Comparison of ENCODE assay signal across 8 mouse cellular contexts in genomic region chr6:115814104-115814503, GRCm38 (mm10). TPM values are rescaled to one million over a fixed set of nuclear protein-coding genes. Genes with fewer than 3 reads are reported as not detected.
DNase-seq lines count a peak whose midpoint lies in the region; ATAC-seq and TF ChIP-seq lines count a peak whose summit lies in the region.

No protein-coding gene starts in this region.

- no peaks in the 10 kb centered on the region for H3K9me3 ChIP-seq in liver, embryonic 14.5 days (ENCODE audit: control insufficient read depth, low read length)

- WGBS in bone marrow, adult 2 months, result 17% methylated on average over 4 of the region's 4 CpGs
- 40% methylated on average over 4 of the region's 4 CpGs for WGBS in kidney, adult 2 months
- WGBS in liver, embryonic 14.5 days (ENCODE audit: insufficient replicate concordance), result 9% methylated on average over 4 of the region's 4 CpGs

- TF ChIP-seq POLR2A in testis, adult 2 months (IDR thresholded peaks at IDR 0.05; ENCODE audit: control insufficient read depth, low read depth, low read length), result no peak
- no peak for TF ChIP-seq POLR2A in bone marrow, adult 2 months (IDR thresholded peaks at IDR 0.05; ENCODE audit: borderline replicate concordance, control insufficient read depth, low read depth, low read length)
- no peak for TF ChIP-seq POLR2A in kidney, adult 2 months (IDR thresholded peaks at IDR 0.05; ENCODE audit: low read depth, low read length)

- no peaks in the 10 kb centered on the region for H3K4me1 ChIP-seq in testis, adult 2 months (ENCODE audit: control insufficient read depth, insufficient read depth, low read length)
- no peaks in the 10 kb centered on the region; the same call in 1 of the 2 replicates for H3K4me1 ChIP-seq in bone marrow, adult 2 months (ENCODE audit: control insufficient read depth, insufficient read depth, low read length)
- H3K4me1 ChIP-seq in kidney, adult 2 months (ENCODE audit: control insufficient read depth, insufficient read depth, low read length), result no peaks in the 10 kb centered on the region
- H3K4me1 ChIP-seq in liver, embryonic 14.5 days (replicated peaks; ENCODE audit: control insufficient read depth in 2 of 2, insufficient read depth in 2 of 2, low read length in 1 of 2), result peaks cover 5 to 12% of the 10 kb centered on the region in 2 experiments; a peak in 3 of 4 replicates

- no peak overlapping the region for H3K27ac ChIP-seq in testis, adult 2 months (ENCODE audit: control insufficient read depth, insufficient read depth, low read depth, low read length)
- no peak overlapping the region for H3K27ac ChIP-seq in bone marrow, adult 2 months (ENCODE audit: control insufficient read depth, insufficient read depth, low read depth, low read length, poor library complexity)
- no peak overlapping the region for H3K27ac ChIP-seq in kidney, adult 2 months (ENCODE audit: insufficient read depth, low read depth, low read length)
- no peak overlapping the region for H3K27ac ChIP-seq in liver, embryonic 14.5 days

- no peak overlapping the region for H3K9ac ChIP-seq in liver, embryonic 14.5 days (replicated peaks)

- ATAC-seq in liver, embryonic 14.5 days (ENCODE audit: insufficient read depth), result peak; percentile 72

- TF ChIP-seq CTCF in testis, adult 2 months (IDR thresholded peaks at IDR 0.05; ENCODE audit: control insufficient read depth, insufficient read depth, insufficient replicate concordance, low read depth, low read length), result peak; percentile 39; the same call in 1 of the 2 replicates
- peak; percentile 73 for TF ChIP-seq CTCF in bone marrow, adult 2 months (IDR thresholded peaks at IDR 0.05; ENCODE audit: control insufficient read depth, insufficient read depth, low read length)
- peak; percentile 83 for TF ChIP-seq CTCF in kidney, adult 2 months (conservative IDR thresholded peaks at IDR 0.05; ENCODE audit: insufficient read depth, insufficient read length, low read depth, low read length)
- peak; percentile 90 for TF ChIP-seq CTCF in liver, embryonic 14.5 days (IDR thresholded peaks at IDR 0.05; ENCODE audit: low read depth)

- no peak for DNase-seq in testis, postnatal 14 days (ENCODE audit: low spot score)
- peak; percentile 54 for DNase-seq in gastrocnemius, postnatal 10 days
- peak; percentile 73 for DNase-seq in kidney, adult 2 months
- peak; percentile 52 to 69 (median 68) for DNase-seq in liver, embryonic 14.5 days (ENCODE audit: low read depth in 3 of 3, low spot score in 3 of 3)
- DNase-seq in retina, postnatal 1 day, result peak; percentile 77
- DNase-seq in urinary bladder, adult 18-20 months (ENCODE audit: low spot score in 2 of 2), result no peak

- H3K36me3 ChIP-seq in testis, adult 2 months (ENCODE audit: control insufficient read depth, insufficient read depth, low read length), result no peaks in the 10 kb centered on the region
- H3K36me3 ChIP-seq in kidney, adult 2 months (ENCODE audit: control insufficient read depth, insufficient read depth, low read length), result no peaks in the 10 kb centered on the region
- H3K36me3 ChIP-seq in liver, embryonic 14.5 days (replicated peaks; ENCODE audit: control insufficient read depth, insufficient read depth, low read depth), result no peaks in the 10 kb centered on the region

- H3K4me2 ChIP-seq in liver, embryonic 14.5 days (ENCODE audit: low read depth), result peak overlapping the region; percentile 32

- peak; percentile 19; the same call in 1 of the 2 replicates for TF ChIP-seq EP300 in liver, embryonic 14.5 days (IDR thresholded peaks at IDR 0.05; ENCODE audit: low read depth)

- H3K27me3 ChIP-seq in testis, adult 2 months (ENCODE audit: control insufficient read depth, insufficient read depth, low read length), result no peaks in the 10 kb centered on the region
- no peaks in the 10 kb centered on the region for H3K27me3 ChIP-seq in kidney, adult 2 months (replicated peaks; ENCODE audit: control insufficient read depth, insufficient read depth, low read length)
- H3K27me3 ChIP-seq in liver, embryonic 14.5 days (ENCODE audit: control insufficient read depth, insufficient read depth, low read length), result no peaks in the 10 kb centered on the region

- H3K4me3 ChIP-seq in testis, adult 2 months (ENCODE audit: control insufficient read depth, low read depth, low read length), result no peak overlapping the region
- H3K4me3 ChIP-seq in bone marrow, adult 2 months (replicated peaks; ENCODE audit: control insufficient read depth, low read depth, low read length), result no peak overlapping the region
- no peak overlapping the region for H3K4me3 ChIP-seq in kidney, adult 2 months (ENCODE audit: insufficient read depth, low read depth, low read length)
- no peak overlapping the region for H3K4me3 ChIP-seq in liver, embryonic 14.5 days (ENCODE audit: insufficient read depth in 1 of 2, low read depth in 2 of 2, low read length in 2 of 2)

RNA-seq across cellular contexts. Expression of gene Rpl32, which starts 5.6 kb away (rescaled TPM):
- polyA plus RNA-seq in testis, adult 2 months (2012; rRNA removed), result 597 and 654 TPM in 2 replicates
- polyA plus RNA-seq in bone marrow, adult 2 months (2011; ENCODE audit: insufficient read depth, insufficient read length, low replicate concordance, missing spikeins), result 1,266 and 1,894 TPM in 2 replicates
- 1,000 to 10,000 TPM; 1,136 to 1,161 TPM for total RNA-seq in gastrocnemius, postnatal 10 days (2021)
- 499 and 560 TPM in 2 replicates for polyA plus RNA-seq in kidney, adult 2 months (2012; rRNA removed)
- polyA plus RNA-seq in liver, embryonic 14.5 days (2012; rRNA removed), result 986 and 1,878 TPM in 2 replicates
- 1,452 and 1,510 TPM in 2 replicates for polyA plus RNA-seq in liver, embryonic 14.5 days (2014; fragmentation: Nextera tagmentation; extraction: Ambion mirVana)

RNA-seq across cellular contexts. Expression of gene Efcab12, which starts 24.1 kb away (rescaled TPM):
- 26.2 and 27.6 TPM in 2 replicates for polyA plus RNA-seq in testis, adult 2 months (2012; rRNA removed)
- 0.38 TPM in 1 of 2 replicates, not detected in the other for polyA plus RNA-seq in bone marrow, adult 2 months (2011; ENCODE audit: insufficient read depth, insufficient read length, low replicate concordance, missing spikeins)
- total RNA-seq in gastrocnemius, postnatal 10 days (2021), result under 1 TPM; 0.12 to 0.14 TPM
- 2.2 and 2.3 TPM in 2 replicates for polyA plus RNA-seq in kidney, adult 2 months (2012; rRNA removed)
- polyA plus RNA-seq in liver, embryonic 14.5 days (2012; rRNA removed), result 0.09 and 0.11 TPM in 2 replicates
- 0.06 TPM in 1 of 2 replicates, not detected in the other for polyA plus RNA-seq in liver, embryonic 14.5 days (2014; fragmentation: Nextera tagmentation; extraction: Ambion mirVana)

RNA-seq across cellular contexts. Expression of gene Mbd4, which starts 39.1 kb away (rescaled TPM):
- polyA plus RNA-seq in testis, adult 2 months (2012; rRNA removed), result 6.3 and 7.6 TPM in 2 replicates
- polyA plus RNA-seq in bone marrow, adult 2 months (2011; ENCODE audit: insufficient read depth, insufficient read length, low replicate concordance, missing spikeins), result 9.4 and 11.3 TPM in 2 replicates
- total RNA-seq in gastrocnemius, postnatal 10 days (2021), result 1 to 10 TPM; 2.3 to 3.7 TPM
- polyA plus RNA-seq in kidney, adult 2 months (2012; rRNA removed), result 1.6 and 1.9 TPM in 2 replicates
- 3.8 and 6.4 TPM in 2 replicates for polyA plus RNA-seq in liver, embryonic 14.5 days (2012; rRNA removed)
- polyA plus RNA-seq in liver, embryonic 14.5 days (2014; fragmentation: Nextera tagmentation; extraction: Ambion mirVana), result 5.8 and 9.3 TPM in 2 replicates

RNA-seq across cellular contexts. Expression of gene Ift122, which starts 39.2 kb away (rescaled TPM):
- 126 and 128 TPM in 2 replicates for polyA plus RNA-seq in testis, adult 2 months (2012; rRNA removed)
- 0.83 and 3.6 TPM in 2 replicates for polyA plus RNA-seq in bone marrow, adult 2 months (2011; ENCODE audit: insufficient read depth, insufficient read length, low replicate concordance, missing spikeins)
- 10 to 100 TPM; 19.3 to 21.9 TPM for total RNA-seq in gastrocnemius, postnatal 10 days (2021)
- 29.2 and 33.1 TPM in 2 replicates for polyA plus RNA-seq in kidney, adult 2 months (2012; rRNA removed)
- 1.6 and 1.7 TPM in 2 replicates for polyA plus RNA-seq in liver, embryonic 14.5 days (2012; rRNA removed)
- polyA plus RNA-seq in liver, embryonic 14.5 days (2014; fragmentation: Nextera tagmentation; extraction: Ambion mirVana), result 1.9 TPM in 2 replicates

RNA-seq across cellular contexts. Expression of gene Cand2, which starts 39.8 kb away (rescaled TPM):
- polyA plus RNA-seq in testis, adult 2 months (2012; rRNA removed), result 7.2 TPM in 2 replicates
- 0.23 and 1.3 TPM in 2 replicates for polyA plus RNA-seq in bone marrow, adult 2 months (2011; ENCODE audit: insufficient read depth, insufficient read length, low replicate concordance, missing spikeins)
- 10 to 100 TPM; 89.1 to 96.7 TPM for total RNA-seq in gastrocnemius, postnatal 10 days (2021)
- 4.0 and 4.3 TPM in 2 replicates for polyA plus RNA-seq in kidney, adult 2 months (2012; rRNA removed)
- 2.4 and 2.8 TPM in 2 replicates for polyA plus RNA-seq in liver, embryonic 14.5 days (2012; rRNA removed)
- polyA plus RNA-seq in liver, embryonic 14.5 days (2014; fragmentation: Nextera tagmentation; extraction: Ambion mirVana), result 1.7 and 2.5 TPM in 2 replicates

Comparison
In these comparisons a context has a peak if more than half of its experiments do, and no peak if none do; other contexts are left out.
1. CTCF ChIP-seq: peak in every context shown above with its lines; median percentile 90 in liver, embryonic 14.5 days; 83 in kidney, adult 2 months; 73 in bone marrow, adult 2 months; 39 in testis, adult 2 months.
2. DNase-seq: peak in gastrocnemius, postnatal 10 days (single experiment), kidney, adult 2 months (single experiment), liver, embryonic 14.5 days (3 of 3) and retina, postnatal 1 day (single experiment); none in testis, postnatal 14 days (single experiment) and urinary bladder, adult 18-20 months (0 of 2).